Mouse (Mus musculus) neural tube, embryonic 12.5 days (tissue): ENCODE data around the gene Agap3. TPM values are rescaled to one million over a fixed set of nuclear protein-coding genes. Genes with fewer than 3 reads are reported as not detected.
A peak's percentile ranks its signal among the peaks of the same experiment; 100 is the strongest.

Experiments
- ATAC-seq: fragments of 200-750 bp; cut with Nextera tagmentation; 2 replicates; pipeline ENCODE4 v1.8.0; 2017; ENCODE audit warnings: low read depth, mild to moderate bottlenecking, moderate TSS enrichment, moderate library complexity; ENCODE audit not compliant: low FRiP score
- H3K27ac ChIP-seq: fragments of 300-500 bp; sonication (generic); 2 replicates; pipeline ENCODE4 v1.5.1; 2016
- H3K27me3 ChIP-seq: fragments of 300-500 bp; sonication (generic); replicated peaks from 2 replicates; pipeline ENCODE4 v1.6.1; 2016; ENCODE audit warnings: mild to moderate bottlenecking
- H3K36me3 ChIP-seq: fragments of 300-500 bp; sonication (generic); 2 replicates; pipeline ENCODE4 v1.6.1; 2016; ENCODE audit warnings: mild to moderate bottlenecking
- H3K4me1 ChIP-seq: fragments of 300-500 bp; sonication (generic); 2 replicates; pipeline ENCODE4 v1.6.1; 2016
- H3K4me2 ChIP-seq: fragments of 300-500 bp; sonication (generic); replicated peaks from 2 replicates; pipeline ENCODE4 v1.6.1; 2016; ENCODE audit warnings: mild to moderate bottlenecking
- H3K4me3 ChIP-seq: fragments of 300-500 bp; sonication (generic); 2 replicates; pipeline ENCODE4 v1.5.1; 2016
- H3K9ac ChIP-seq: fragments of 300-500 bp; sonication (generic); 2 replicates; pipeline ENCODE4 v1.6.1; 2016; ENCODE audit warnings: mild to moderate bottlenecking
- H3K9me3 ChIP-seq: fragments of 300-500 bp; sonication (generic); 2 replicates; pipeline ENCODE4 v1.6.1; 2016; ENCODE audit warnings: mild to moderate bottlenecking
- WGBS: fragments of 180-500 bp; shearing (Covaris S2); methylation state at CpG from one replicate; pipeline ENCODE4 v1.1.7; 2016; 5-methylcytosine and 5-hydroxymethylcytosine counted together
- polyA plus RNA-seq: library from polyadenylated mRNA; unstranded; fragments of >200 nt; fragmentation: Nextera tagmentation; extraction: Ambion mirVana; gene quantifications from 2 replicates; pipeline ENCODE4 v1.2.1, GENCODE M21; 2016

Agap3 gene
- polyA plus RNA-seq, 1 experiment from 2014 or later: 113 TPM

- H3K9ac ChIP-seq: peak overlapping the region; percentile 26; the same call in 1 of the 2 replicates
- peak overlapping the region; percentile 99 for H3K4me2 ChIP-seq
Measured at GRCm38 (mm10) chr5:24455076-24455475, 3.1 kb downstream of the Agap3 start.

DNA sequence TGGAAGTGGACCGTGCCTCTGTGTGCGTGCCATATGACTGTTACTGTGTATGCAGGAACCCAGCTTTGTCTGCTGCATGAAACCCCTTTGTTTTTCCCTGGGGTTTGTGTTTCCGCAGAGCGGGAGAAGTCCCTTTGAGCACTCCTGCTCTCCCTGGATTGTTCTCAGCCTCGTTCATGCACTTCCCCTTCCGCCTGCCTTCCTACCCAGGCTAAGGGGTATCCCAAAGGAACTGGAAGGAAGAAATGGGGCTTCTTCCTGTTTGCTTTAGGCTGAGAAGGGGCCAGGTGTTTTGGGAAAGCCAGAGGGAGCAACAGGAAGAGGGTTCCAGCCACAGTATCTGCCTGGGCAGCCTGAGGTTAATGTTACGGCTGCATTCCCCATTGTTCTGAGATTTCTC lies 3.6 kb downstream of the Agap3 start:
- peaks cover 26% of the 10 kb centered on the region; the same call in 1 of the 2 replicates for H3K36me3 ChIP-seq
- no peak for ATAC-seq

More at GRCm38 (mm10) chr5:24455076-24455475, 3.1 kb downstream of the Agap3 start:
- WGBS: 72% methylated on average over 3 of the region's 3 CpGs
- no peaks in the 10 kb centered on the region for H3K9me3 ChIP-seq
- 0 out of 2 replicates have a peak overlapping the region, but pooled peaks have one; percentile 8 for H3K4me3 ChIP-seq
- no peaks in the 10 kb centered on the region for H3K27me3 ChIP-seq
- peaks cover 22% of the 10 kb centered on the region; the same call in 1 of the 2 replicates for H3K36me3 ChIP-seq
- no peak for ATAC-seq
- H3K4me1 ChIP-seq: peaks cover 44% of the 10 kb centered on the region
- H3K27ac ChIP-seq: no peak overlapping the region

GRCm38 (mm10) chr5:24466762-24467161 lies 14.8 kb downstream of the Agap3 start:
- Histone ChIP-seq H3K4me3 (no peak overlapping the region), H3K36me3 (0 out of 2 replicates have a peak, but pooled peaks cover under 1% of the 10 kb centered on the region), H3K27me3 (no peaks in the 10 kb centered on the region; the same call in 1 of the 2 replicates), H3K9ac (no peak overlapping the region), H3K9me3 (no peaks in the 10 kb centered on the region), H3K27ac (no peak overlapping the region), H3K4me1 (0 out of 2 replicates have a peak, but pooled peaks cover 5% of the 10 kb centered on the region), H3K4me2 (no peak overlapping the region)
- WGBS: 74% methylated on average over 12 of the region's 12 CpGs
- no peak for ATAC-seq

More for the DNA sequence above, 3.6 kb downstream of the Agap3 start:
- H3K4me2 ChIP-seq: peak overlapping the region; percentile 99
- H3K27me3 ChIP-seq: no peaks in the 10 kb centered on the region
- no peaks in the 10 kb centered on the region for H3K9me3 ChIP-seq
- H3K4me1 ChIP-seq: peaks cover 44% of the 10 kb centered on the region
- H3K27ac ChIP-seq: no peak overlapping the region
- H3K9ac ChIP-seq: peak overlapping the region; percentile 26; the same call in 1 of the 2 replicates
- H3K4me3 ChIP-seq: no peak overlapping the region
- 64% methylated on average over 7 of the region's 7 CpGs for WGBS

GRCm38 (mm10) chr5:24470600-24470999 lies 18.6 kb downstream of the Agap3 start:
- WGBS: 13% methylated on average over 5 of the region's 5 CpGs
- 0 out of 2 replicates have a peak, but pooled peaks have one; percentile 54 for ATAC-seq
- H3K4me1 ChIP-seq: peaks cover 33% of the 10 kb centered on the region

DNA sequence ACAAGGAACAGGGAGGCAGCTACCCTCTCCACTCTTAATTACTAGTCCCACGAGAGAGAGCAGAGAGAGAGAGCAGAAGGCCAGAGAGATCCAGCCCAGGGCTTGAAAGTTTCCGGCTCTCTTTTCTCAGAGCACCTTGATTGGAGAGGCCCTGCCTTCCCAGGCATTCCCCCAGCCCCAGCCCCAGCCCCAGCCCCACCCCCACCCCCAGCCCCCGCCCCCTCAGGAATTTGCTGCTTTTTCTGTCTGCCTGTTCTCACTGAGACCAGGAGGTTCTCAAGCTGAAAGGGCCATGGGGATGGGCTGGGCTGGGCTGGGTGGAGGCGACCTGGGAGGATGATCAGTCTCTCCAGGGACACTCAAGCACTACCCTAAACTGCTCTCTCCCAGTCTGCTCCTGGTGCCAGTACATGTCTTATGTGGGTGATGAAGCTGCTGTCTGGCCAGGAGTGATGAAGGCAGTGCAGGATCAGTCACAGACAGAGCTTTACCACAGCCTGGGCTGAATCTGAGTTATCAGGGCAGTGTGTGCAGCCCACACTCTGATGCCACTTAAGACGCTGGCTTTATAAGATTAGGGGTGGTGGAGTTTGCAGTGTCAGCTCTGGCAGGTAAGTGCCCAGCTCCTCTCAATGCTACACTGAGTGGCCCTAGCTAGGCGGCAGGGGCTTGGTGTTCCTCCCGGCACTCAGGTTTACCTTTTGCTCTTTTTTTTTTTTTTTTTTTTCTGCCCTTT lies 21.1 kb downstream of the Agap3 start:
- H3K4me1 ChIP-seq: peaks cover 33% of the 10 kb centered on the region
- no peaks in the 10 kb centered on the region for H3K9me3 ChIP-seq
- peaks cover 35% of the 10 kb centered on the region for H3K27me3 ChIP-seq
- H3K9ac ChIP-seq: no peak overlapping the region; the same call in 1 of the 2 replicates
- no peak overlapping the region for H3K4me3 ChIP-seq
- ATAC-seq: no peak
- peak overlapping the region; percentile 7; the same call in 1 of the 2 replicates for H3K4me2 ChIP-seq
- peaks cover 17% of the 10 kb centered on the region for H3K36me3 ChIP-seq
- 20% methylated on average over 7 of the region's 7 CpGs for WGBS
- no peak overlapping the region for H3K27ac ChIP-seq

More at GRCm38 (mm10) chr5:24470600-24470999, 18.6 kb downstream of the Agap3 start:
- Histone ChIP-seq H3K36me3 (no peaks in the 10 kb centered on the region), H3K4me3 (no peak overlapping the region), H3K9me3 (no peaks in the 10 kb centered on the region), H3K27ac (no peak overlapping the region), H3K27me3 (peaks cover 33% of the 10 kb centered on the region), H3K9ac (no peak overlapping the region), H3K4me2 (no peak overlapping the region)

DNA sequence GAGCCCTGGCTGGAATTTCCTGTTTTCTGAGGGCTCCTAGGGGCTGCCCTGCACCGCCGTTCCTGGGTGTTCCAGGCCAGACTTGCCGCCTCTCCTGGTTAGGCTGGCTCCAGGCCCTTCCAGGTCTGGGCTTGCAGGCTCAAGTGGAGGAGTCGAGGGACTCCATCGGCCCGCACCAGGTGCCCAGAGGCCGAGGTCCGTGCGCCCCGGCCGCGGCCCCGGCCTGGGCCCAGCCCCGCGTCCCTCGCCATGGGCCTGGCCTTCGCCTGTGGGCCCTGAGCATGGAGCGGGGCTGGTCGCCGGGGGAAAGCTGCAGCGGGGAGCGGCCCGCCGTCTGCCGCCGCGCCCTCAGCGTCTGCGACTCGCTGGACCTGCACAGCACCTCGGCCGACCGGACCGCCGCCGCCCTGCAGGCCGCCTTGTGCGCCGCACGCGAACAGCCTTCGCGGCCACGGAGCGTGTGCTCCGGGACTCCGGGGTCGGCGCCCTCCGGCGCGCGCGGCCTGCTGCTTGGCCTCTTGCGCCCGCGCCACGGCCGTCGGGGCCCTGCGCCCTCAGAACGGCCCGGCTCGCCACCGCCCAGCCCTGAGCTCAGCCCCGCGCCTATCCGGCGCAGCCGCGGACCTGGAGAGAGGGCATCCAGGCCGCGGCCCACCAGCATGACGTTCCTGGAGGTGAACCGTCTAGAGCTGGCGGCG lies 22.2 kb downstream of the Agap3 start:
- peaks cover 32% of the 10 kb centered on the region for H3K4me1 ChIP-seq
- peak overlapping the region; percentile 68 for H3K4me2 ChIP-seq
- peak overlapping the region; percentile 40 for H3K4me3 ChIP-seq
- H3K27ac ChIP-seq: no peak overlapping the region
- WGBS: 2% methylated on average over 76 of the region's 77 CpGs
- peak overlapping the region; percentile 53 for H3K9ac ChIP-seq
- ATAC-seq: no peak
- peaks cover 27% of the 10 kb centered on the region for H3K36me3 ChIP-seq
- H3K9me3 ChIP-seq: no peaks in the 10 kb centered on the region
- H3K27me3 ChIP-seq: peaks cover 35% of the 10 kb centered on the region

GRCm38 (mm10) chr5:24474723-24475261 lies 22.8 kb downstream of the Agap3 start:
- Histone ChIP-seq H3K9me3 (no peaks in the 10 kb centered on the region), H3K4me1 (peaks cover 28% of the 10 kb centered on the region), H3K27ac (no peak overlapping the region), H3K4me2 (peak overlapping the region; percentile 68), H3K4me3 (peak overlapping the region; percentile 40), H3K27me3 (peaks cover 35% of the 10 kb centered on the region), H3K36me3 (peaks cover 33% of the 10 kb centered on the region), H3K9ac (peak overlapping the region; percentile 53)
- 3% methylated on average over 67 of the region's 67 CpGs for WGBS
- ATAC-seq: no peak

DNA sequence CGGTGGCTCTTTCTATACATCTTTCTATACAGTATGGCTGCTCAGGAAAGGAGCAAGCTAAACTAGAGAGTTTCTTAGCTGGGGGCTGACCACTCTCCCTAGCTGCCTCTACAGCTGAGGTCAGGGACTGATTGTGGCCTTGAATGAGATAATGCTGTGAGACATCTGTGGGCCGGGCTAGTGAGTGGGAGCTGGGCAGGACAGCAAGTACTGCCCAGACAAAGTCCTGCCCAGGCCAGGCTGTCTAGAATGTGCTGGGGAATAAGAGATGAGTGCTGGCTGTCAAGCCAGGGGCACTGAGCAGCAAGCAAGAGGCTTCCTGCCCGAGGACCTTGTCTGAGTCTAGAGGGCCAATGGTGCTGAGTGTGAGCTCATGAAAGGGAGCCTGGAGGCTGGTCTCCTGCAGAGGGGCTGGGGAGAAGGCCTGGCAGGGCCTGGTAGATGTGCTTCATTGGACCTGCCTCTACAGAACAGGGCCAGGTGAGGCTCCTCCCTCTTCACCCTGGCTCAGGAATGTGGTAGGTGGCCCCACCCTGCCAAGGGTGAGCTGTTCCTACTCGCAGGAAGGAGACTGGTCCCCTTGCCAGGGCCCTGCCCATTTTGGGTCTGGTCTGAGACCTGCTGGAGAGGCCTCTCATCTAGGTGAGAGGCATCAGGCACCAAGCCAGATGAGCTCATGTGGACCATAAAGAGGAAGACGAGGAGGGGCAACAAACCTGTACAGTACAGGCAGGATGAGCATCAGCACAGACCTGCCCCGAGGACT lies 23.7 kb downstream of the Agap3 start:
- Histone ChIP-seq H3K27ac (no peak overlapping the region), H3K9ac (no peak overlapping the region), H3K4me1 (peaks cover 31% of the 10 kb centered on the region), H3K36me3 (peaks cover 42% of the 10 kb centered on the region), H3K4me3 (no peak overlapping the region), H3K4me2 (0 out of 2 replicates have a peak overlapping the region, but pooled peaks have one; percentile 68), H3K9me3 (no peaks in the 10 kb centered on the region), H3K27me3 (peaks cover 35% of the 10 kb centered on the region)
- 77% methylated on average over 6 of the region's 6 CpGs for WGBS
- no peak for ATAC-seq

GRCm38 (mm10) chr5:24477909-24478308 lies 25.9 kb downstream of the Agap3 start:
- no peak for ATAC-seq
- Histone ChIP-seq H3K4me2 (no peak overlapping the region), H3K9ac (no peak overlapping the region), H3K4me3 (no peak overlapping the region), H3K4me1 (peaks cover 45% of the 10 kb centered on the region), H3K36me3 (peaks cover 58% of the 10 kb centered on the region), H3K27me3 (peaks cover 30% of the 10 kb centered on the region), H3K9me3 (no peaks in the 10 kb centered on the region), H3K27ac (no peak overlapping the region)
- WGBS: 90% methylated on average over 9 of the region's 9 CpGs

- Histone ChIP-seq H3K4me1 (peaks cover 47% of the 10 kb centered on the region), H3K4me3 (no peak overlapping the region), H3K27me3 (peaks cover 5% of the 10 kb centered on the region; the same call in 1 of the 2 replicates), H3K4me2 (no peak overlapping the region), H3K9me3 (no peaks in the 10 kb centered on the region), H3K9ac (no peak overlapping the region), H3K36me3 (peaks cover 71% of the 10 kb centered on the region), H3K27ac (no peak overlapping the region)
- 8% methylated on average over 4 of the region's 4 CpGs for WGBS
- peak; percentile 21; the same call in 1 of the 2 replicates for ATAC-seq
Measured at GRCm38 (mm10) chr5:24481647-24482046, 29.7 kb downstream of the Agap3 start.

DNA sequence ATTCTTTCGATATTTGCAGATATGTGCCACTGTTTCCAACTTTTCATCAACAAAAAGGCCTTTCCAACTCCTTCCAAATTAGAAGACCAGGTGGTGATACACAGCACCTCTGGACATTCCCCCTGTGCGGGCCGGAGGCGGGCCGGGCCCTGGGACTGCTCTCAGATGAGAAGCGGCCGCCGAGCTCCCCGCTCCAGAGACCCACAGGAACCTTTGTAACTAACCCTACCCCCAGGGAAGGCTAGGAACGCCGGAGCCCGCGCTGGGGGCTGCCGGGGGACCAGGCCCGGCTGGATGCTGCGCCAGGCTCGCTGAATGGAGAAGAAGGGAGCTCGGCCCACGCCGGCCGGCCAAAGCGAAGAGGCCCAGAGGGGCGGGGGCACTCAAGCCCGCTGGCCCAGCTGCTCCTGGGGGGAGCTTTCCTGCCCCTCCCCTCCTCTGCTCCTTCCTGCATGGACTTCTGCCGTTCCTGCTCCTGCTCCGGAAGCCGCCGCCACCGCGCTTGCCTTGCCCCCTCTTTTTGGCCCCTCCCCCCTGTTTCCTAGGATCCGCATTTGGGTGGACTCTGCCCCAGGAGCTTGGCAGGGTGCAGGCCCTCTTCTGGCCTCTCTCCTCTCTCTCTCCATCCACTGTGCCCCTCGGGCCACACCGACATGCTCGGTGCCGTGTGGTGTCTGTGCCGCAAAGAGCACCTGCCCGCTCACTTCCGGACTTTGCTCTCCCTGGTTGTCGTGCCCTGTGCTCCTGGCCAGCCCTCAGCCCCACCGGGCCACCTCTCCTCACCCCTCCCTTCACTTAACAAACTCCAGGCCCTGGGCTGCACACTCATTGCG lies 30.5 kb downstream of the Agap3 start:
- H3K4me1 ChIP-seq: peaks cover 49% of the 10 kb centered on the region

More for the DNA sequence above, 30.5 kb downstream of the Agap3 start:
- 52% methylated on average over 41 of the region's 41 CpGs for WGBS
- Histone ChIP-seq H3K36me3 (peaks cover 70% of the 10 kb centered on the region), H3K4me2 (no peak overlapping the region), H3K27me3 (peaks cover 5% of the 10 kb centered on the region; the same call in 1 of the 2 replicates), H3K9ac (0 out of 2 replicates have a peak overlapping the region, but pooled peaks have one; percentile 35), H3K9me3 (no peaks in the 10 kb centered on the region), H3K27ac (no peak overlapping the region), H3K4me3 (no peak overlapping the region)
- no peak for ATAC-seq
